Mouse (Mus musculus): Measurements from ENCODE around the gene Ccdc85b.

Ccdc85b gene

DNA sequence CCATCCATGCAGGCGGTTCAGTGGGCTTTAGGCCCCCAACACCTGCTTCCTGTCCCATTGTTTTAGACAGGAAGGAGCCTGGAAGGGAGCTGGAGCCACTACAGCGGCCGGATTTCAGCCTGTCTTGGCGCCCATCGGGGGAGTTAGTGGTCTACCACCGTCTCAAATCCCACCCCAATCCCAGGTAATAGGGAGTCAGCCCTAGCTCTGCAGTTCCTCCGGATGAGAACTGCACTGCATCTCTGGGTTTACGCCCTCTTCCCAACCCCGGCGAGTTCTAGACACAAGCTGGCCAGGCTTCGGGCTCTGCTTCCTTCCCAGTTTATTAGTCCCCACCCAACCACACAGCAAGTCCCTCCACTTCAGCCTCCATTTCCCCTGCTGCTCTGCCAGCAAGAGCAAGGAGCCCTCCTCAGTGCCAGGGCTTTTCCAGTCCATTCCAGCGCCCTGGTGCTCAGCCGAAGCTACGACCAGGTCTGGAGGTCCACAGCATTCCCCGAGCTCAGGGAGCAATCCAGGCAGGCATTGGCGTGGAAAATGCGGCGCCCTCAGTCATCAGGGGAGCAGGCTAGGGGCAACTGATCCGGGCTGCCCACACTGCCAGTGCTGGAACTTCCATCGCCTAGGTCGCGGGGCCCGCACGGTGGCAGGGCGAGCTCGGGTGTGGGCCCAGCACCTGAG, 1.3 kb downstream of the Ccdc85b start:
- 2% methylated on average over 26 of the region's 26 CpGs for WGBS

DNA sequence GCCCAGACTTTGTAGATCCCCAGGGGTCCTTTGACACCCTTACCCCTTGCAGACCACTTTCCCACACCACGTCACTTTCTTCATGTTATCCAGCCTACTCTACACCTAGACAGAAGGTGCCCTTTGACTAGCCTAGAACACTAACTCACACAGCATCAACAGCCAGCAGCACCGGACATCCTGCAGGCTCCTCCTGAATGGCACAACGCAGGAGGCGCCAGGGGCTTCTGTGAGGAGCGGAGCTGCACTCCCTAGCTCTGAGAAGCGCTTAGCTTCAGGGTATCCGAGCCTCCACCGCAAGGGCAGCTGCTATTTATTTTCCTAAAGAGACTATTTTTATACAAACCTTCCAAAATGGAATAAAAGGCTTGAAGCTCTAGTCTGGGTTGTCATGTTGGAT, 2.1 kb downstream of the Ccdc85b start:
- 12% methylated on average over 8 of the region's 8 CpGs for WGBS

DNA sequence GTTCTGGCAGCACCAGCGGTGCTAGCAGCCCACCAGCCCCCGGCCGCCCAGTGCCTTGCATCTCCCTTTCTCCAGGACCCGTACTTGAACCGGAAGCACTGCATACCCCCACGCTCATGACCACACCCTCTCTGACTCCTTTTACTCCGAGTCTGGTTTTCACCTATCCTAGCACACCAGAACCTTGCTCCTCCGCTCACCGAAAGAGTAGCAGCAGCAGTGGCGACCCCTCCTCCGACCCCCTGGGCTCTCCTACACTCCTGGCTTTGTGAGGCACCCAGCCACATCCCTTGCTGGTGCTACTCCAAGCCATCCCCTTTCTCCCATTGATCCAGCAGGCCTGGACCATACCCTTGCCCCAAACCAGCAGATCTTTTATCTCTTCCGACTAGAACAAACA, 2.7 kb downstream of the Ccdc85b start:
- 54% methylated on average over 12 of the region's 12 CpGs for WGBS

DNA sequence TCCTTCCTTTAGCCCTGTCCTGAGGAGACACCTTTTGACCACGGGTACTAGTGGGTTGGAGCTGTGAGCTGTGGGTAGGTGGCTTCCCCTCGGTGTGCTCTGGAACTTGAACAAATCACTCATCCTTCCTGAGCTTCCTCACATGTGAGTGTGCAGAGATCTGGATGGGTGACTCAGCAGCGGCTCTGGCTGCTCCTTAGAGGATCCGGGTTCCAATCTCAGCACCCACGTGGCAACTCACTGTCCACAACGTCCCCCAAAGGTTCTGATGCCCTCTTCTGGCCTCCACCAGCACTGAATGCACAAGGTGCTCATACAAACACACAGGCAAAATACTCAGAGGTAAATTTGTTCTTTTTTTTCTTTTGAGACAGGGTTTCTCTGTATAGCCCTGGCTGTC, 5.9 kb downstream of the Ccdc85b start:
- WGBS, result 51% methylated on average over 6 of the region's 6 CpGs

DNA sequence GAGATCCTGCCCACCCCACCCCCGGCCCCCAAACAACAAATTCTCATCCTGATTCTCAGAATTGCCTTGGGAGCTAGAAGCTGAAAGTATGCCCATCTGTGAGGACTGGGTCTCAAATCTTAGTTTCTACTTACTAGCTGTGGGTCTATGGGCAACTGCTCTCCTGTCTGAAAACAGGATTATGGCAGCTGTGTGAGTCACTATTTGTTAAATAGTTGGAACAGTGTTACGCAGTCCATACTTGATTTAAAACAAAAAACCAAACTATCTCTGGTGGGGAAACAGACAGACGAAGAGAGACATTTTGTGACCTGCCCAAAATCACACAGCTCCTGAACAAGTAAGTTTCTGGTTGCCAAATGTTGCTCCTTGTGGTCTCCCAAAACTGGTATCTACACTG, 8.0 kb downstream of the Ccdc85b start:
- WGBS, result 84% methylated on average over 3 of the region's 3 CpGs

DNA sequence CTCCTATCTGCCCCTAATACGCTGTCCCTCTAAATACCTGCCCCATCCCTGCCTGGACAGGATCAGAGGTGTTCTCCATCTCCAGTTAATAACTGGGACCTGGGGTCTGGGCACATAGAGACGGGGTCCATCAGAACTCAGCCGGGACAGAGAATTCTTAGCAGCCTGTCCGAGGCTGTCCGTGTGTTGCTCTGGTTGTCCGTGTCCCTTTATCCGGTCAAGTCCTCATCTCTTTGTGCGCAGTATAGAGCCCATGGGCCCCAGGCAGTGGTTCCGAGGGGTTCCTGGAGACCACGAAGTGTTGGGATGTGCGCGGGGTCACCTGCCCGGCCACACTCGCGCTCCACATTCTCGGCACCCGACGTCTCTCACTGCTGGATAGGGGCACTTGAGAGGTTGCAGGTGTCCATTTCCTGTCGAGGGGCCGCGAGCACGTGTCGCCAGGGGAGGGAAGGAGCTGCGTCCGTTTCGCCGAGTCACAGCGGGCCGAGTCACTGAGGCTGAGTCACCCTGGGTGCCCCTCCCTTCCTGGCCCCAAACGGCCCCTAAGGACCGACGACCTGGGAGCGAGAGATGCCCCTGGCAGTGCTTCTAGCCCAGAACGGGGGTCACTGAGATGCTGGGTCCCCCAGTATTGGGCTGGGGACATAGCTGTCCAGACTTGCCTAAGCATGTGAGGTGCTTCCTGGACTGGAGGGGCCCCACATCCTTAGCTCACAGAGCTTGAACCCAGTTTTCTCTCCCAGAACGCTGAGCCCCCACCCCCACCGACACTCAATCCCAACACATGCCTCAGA, 9.1 kb downstream of the Ccdc85b start:
- 7% methylated on average over 36 of the region's 36 CpGs for WGBS

DNA sequence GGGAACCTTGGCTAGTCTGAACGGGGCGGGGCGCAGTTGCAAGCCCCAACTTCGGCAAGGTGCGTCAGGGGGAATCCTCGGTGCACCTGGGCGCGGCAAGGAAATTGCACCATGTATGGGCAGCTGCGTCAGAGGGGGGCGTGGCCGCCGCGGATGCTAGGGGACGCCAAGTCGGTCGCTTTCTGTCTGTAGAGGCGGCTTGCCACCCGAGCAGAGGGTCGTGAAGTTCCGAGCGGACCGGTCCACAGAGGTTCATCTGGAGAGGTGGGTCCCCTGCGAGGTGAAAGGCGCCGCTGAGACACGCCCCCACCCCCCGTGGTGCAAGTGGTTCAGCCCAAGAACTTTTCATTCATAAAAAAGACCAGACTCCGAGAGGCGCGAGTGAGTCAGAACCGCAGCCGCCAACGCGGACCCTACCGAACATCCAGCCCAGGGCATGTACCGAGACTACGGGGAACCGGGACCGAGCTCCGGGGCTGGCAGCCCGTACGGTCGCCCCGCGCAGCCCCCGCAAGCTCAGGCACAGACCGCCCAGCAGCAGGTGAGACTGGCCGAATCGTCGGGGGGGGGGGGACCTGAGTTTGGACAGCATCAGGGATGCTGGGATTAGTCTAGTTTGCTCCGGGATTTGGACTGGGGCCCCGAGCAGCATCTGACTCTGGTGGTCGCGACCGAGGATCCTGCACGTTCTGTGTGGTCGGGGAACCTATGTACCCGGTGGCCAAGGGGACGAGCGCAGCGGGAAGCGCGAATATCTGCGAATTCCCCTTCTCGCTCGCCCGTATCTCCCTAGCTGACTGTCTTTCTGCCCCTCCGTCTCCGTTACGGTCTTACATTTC, 10.0 kb downstream of the Ccdc85b start, which contains the start of gene Fosl1:
Gene Fosl1, plus strand, starts transcription at position 33 of the 839 bp plus-strand sequence.
- under 1% methylated on average over 70 of the region's 70 CpGs for WGBS

DNA sequence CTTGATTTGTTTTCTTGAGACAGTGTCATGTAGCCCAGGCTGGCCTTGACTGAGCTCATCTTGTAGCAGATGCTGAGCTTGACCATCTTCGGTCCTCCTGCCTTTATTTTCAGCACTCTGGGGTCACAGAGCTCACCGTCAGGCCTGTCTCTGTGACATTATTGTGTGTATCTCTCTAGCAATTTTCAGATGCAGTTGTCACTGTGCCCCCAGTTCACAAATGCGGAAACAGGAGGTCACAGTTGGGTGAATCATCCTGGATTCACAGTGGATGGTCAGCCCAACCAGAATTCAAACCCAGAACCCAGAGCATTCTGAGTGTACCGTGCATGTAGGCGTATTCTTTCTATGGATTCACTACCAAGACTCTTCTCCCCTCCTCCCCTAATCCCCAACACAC, 11.9 kb downstream of the Ccdc85b start:
- WGBS, result 95% methylated on average over 5 of the region's 5 CpGs

DNA sequence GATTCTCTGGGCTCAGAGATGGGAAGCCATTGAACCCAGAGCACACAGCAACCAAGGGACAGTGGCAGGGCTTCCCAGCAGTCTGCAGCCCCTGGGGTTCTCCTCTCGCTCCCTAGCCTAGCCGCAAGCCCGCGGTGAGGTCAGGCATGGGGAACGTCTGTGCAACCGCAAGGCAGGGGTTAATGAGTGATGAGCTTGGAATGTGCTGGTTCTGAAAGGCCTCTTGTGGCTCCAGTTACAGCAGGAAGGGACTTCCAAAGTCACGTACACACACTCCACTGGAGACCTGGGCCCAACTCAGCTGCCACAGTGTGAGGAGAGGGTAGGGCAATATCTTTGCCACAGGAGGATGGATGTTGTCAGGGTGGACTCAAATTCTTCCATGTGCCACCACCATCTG, 12.7 kb downstream of the Ccdc85b start:
- 55% methylated on average over 7 of the region's 7 CpGs for WGBS

DNA sequence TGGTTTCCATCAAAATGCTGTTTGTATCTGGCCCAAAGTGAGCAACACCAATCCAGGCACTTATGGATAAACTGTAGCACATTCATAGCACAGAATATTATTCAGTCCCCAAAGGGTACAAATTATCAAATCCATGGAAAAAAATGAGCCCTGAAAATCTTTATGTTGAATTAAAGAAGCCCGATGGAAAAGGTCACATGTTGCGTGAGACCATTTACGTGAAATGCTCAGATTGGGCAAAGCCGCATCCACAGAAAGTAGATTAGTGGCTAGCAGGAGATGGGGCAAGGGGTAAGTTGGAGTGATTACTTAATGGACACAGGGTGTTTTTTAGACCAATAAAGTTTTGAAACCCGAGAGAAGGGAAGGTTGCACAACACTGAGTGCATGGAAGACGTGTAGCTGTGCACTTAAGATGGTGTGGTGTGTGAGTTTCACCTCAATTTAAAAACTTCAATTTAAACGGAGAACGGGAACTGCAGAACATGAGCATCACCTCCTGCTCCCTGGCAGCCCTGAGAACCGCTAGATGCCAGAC, 13.3 kb downstream of the Ccdc85b start:
- 77% methylated on average over 9 of the region's 9 CpGs for WGBS

DNA sequence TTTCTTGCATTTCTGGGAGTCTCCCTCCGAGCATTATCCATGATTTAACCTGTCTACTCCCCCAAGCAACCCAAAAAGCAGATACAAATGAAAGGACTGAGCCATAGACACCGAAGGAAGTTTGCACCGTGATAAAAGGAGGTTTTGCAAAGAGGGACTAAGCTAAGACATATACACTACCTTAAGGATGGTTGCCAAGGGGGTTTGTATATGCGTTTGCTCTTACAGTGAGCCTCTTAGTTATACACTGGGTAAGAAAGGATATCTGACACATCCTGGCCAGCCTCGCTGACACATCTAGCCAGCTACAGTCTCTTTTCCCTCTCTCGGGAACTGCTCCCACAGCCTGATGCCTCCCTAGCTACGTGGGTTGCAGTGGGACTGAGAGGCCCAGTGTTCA, 23.7 kb downstream of the Ccdc85b start:
- WGBS, result 65% methylated on average over 7 of the region's 7 CpGs

DNA sequence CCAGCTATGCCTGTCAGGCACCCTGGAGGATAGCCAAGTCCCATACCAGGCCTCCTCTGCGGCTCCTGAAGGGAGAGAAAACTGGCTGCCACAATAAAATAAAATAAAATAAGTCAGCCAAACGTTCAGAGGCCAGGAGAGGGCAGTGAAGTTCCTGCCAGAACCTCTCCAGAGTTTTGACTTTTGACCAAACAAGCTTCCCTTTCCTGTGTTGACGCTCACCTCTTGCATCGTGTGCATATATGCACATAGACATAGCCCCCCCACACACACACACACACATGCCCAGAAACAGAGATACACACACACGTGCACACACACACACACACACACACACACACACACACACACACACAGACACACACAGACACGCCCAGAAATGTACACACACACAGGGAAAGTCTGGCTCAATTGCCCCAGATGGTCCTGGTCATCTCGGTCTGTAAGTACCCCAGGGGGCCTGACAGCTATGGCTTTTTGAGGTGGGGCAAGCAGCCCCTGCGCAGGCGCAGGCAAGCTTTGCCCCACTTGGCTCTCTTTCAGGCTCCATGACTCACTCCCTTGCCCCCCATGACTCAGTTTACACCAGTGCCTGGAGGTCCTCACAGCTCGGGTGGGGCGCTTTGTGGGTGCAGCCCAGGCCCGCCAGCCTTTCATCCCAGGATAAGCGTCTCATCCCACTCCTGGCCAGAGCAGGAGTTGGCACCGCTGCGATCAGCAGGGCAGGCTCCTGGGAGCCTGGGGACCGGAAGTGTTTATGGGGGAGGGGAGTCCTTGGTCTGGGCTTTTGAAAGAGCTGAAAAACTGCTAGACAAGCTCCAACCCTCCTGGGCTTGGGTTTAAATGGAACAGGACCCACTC, 24.5 kb downstream of the Ccdc85b start:
- WGBS, result 21% methylated on average over 16 of the region's 16 CpGs

DNA sequence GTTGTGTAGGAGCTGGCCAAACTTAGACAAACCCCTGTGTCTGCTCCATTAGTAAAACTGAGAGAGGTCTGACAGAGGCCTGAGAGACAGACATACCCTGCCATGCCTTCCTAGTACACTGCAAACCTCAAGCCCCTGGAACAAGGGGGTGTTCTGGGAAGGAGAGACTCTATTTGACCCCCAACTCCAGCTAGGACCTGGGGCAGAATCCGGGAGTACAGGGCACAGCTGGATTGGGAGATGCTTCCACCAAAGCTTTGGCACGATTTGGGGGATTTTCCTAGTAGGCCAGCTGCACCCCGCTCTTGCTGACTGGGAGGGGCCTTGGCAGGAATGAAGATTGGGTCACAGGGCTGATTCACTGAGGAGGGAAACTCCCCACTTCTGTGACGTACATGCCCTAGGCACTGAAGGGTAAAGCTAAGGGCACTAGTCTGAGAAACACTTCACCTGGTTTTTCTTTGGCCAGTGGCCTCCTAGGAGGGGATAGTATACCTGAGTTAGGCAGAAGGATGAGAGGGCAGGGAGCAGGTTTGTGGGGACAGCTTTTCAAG, 25.7 kb downstream of the Ccdc85b start:
- 83% methylated on average over 4 of the region's 4 CpGs for WGBS

DNA sequence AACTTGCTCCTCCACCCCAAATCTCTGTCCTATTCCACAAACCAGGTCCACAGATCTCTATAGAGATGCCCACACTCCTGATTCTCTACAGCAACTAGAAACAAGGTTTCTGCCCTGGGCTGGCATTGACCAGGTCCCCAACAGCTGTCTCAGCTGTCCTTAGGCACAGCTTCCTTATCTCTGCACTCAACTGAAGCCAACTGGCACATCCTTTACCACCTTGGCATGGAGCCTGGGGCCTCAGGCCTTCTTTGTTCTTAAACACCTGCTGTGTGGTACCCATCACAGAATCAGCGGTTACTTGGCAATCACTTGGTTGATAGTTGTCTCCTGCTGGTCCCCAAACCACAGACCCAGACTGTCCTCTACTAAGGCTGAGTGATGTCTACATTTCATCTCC, 27.3 kb downstream of the Ccdc85b start:
- WGBS, result 65% methylated on average over 1 of the region's 1 CpGs

DNA sequence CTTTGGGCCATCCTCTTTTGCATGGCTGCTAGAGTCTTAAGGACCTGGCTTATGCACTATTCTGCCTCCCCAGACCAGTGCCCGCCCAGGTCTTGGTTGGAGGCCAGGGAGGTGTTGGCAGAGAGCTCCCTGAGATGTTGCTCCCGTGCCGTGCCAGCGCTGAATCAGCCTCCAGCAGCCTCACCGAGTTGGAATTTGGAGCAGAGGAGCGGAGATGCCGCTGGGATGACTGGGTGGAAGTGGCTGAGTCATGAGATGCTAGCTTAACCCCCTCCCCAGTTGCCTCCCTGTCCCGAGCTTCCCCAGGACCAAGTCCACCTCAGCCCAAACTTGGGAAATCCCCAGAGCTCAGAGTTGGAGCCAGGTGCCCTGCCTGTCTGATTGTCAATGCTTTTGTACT, 27.9 kb downstream of the Ccdc85b start:
- WGBS, result 40% methylated on average over 8 of the region's 8 CpGs

DNA sequence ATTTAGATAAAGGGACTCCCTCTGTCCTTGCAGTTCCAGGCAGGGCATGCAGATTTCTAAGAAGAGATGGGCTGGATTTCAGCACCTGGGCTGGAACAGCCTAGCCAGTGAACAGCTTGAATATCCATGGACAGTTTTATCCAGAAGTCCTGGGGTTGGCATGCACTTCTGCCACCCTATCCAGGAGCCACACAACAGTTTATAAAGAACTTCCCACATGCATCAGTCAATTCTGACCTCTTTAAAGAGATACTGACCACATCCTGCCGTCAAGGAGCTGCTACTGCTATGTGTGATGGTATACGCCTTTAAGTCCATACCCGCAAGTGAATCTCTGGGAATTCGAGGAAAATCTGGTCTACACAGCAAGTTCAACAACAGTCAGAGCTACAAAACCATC, 28.5 kb downstream of the Ccdc85b start:
- 80% methylated on average over 4 of the region's 4 CpGs for WGBS

DNA sequence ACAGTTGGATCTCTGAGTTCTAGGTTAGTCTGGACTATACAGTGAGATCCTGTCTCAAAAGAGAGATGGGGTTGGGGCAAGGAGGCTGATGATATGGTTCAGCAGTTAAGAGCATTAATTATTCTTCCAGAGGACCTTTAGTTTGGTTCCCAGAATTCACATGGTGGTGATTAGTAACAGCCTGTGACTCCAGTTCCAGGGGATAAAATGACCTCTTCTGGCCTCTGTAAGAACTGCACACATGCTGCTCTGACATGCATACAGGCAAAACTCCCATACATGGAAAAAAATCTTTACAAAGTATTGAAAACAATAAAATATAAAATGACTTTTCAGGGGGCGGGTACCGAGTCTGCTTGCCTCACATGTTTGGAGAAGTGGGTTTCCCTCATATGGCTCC, 29.6 kb downstream of the Ccdc85b start:
- WGBS, result 85% methylated on average over 2 of the region's 2 CpGs

DNA sequence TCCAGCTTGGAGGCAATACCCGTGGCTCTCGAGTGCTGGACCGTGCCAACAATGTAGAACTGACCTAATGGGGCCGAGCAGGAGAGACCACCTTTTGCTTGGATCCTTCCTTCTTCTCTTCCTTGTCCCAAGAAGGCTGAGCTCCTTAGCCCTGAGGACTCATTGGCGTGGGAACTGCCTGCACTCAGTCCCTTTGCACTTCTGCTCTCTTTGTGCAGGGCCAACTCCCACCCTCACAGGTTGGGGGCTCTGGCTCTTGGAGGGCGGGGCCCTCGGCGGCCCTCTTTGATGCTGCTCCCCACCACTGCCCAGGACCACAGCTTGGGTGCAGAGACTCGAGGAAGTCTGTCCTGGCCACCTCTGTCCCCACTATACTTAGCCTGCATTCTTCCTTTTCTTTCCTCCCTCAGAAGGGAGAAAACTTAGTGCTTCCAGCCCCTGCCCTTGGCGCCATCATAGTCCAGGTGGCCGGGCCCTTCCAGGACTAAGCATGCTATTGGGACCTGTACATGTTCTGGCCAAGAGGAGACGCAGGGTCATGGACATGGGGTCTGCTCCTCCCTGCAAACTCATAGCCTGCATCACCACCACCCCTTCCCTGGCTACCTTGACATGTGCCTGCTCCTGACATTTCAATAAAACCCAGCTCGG, 30.9 kb downstream of the Ccdc85b start:
- WGBS, result 92% methylated on average over 13 of the region's 13 CpGs

DNA sequence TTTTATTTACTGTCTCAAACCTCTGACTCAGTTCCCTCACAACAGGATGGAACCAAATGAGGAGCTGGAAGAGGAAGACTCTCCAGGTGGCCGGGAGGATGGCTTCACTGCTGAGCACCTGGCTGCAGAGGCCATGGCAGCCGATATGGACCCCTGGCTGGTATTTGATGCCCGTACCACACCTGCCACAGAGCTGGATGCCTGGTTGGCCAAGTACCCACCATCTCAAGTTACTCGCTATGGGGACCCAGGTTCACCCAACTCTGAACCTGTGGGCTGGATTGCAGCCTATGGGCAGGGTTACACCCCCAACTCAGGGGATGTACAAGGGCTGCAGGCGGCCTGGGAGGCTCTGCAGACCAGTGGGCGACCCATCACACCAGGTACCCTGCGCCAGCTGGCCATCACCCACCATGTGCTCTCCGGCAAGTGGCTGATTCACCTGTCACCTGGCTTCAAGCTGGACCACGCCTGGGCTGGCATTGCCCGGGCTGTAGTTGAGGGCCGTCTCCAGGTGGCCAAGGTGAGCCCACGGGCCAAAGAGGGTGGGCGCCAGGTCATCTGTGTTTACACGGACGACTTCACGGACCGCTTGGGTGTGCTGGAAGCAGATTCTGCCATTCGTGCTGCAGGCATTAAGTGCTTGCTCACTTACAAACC, 31.7 kb downstream of the Ccdc85b start:
- 88% methylated on average over 18 of the region's 18 CpGs for WGBS
